Mouse (Mus musculus) layer of hippocampus, adult 2 months (tissue): ENCODE data around the gene St7l. TPM values are rescaled to one million over a fixed set of nuclear protein-coding genes. Genes with fewer than 3 reads are reported as not detected.

ENCODE experiments used
- DNase-seq, 2 experiments: peaks; one replicate each; pipeline ENCODE4 v3.0.0; 2022; ENCODE audit warnings: low spot score in 2 of 2
- H3K27ac ChIP-seq: fragments of 200-600 bp; 2 replicates; pipeline ENCODE4 v1.8.1; 2022
- H3K4me3 ChIP-seq: fragments of 200-600 bp; 2 replicates; pipeline ENCODE4 v1.8.1; 2022; ENCODE audit warnings: mild to moderate bottlenecking
- CTCF ChIP-seq: fragments of 200-600 bp; conservative IDR thresholded peaks from 2 replicates; pipeline ENCODE4 v1.8.1; 2022; ENCODE audit warnings: antibody characterized with exemption, mild to moderate bottlenecking, moderate library complexity
- total RNA-seq, 2 experiments: library from RNA; stranded (reverse); gene quantifications; 2 replicates each; pipeline ENCODE4 v1.2.3; 2021

The St7l gene
- total RNA-seq, 2 experiments from 2014 or later: 34.8 to 40.1 TPM

DNA sequence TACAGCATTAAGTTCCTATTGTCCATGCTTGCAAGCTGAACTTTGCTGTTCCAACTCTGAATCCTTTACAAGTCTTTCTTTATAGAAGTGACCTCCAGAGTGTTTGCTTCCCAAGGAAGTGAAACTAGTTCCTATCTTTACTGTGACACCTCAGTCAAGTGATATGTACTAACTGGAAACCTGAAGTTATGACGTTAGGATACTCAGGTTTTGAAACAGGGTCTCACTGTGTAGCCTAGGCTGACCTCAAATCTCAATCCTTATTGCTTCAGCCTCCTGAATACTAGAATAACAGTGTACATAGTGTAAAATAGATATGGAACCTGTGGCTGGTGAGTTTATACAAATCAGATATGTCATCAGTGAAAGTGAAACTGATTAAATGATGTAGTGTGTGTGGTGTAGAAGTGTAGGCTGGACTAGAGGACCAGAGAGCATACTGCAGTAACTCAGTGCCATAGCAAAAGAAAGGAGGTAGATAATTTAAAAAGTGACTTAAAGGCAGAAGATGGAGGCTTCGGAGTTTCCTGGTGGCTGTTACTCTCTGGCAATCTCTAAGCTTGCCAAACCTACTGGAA lies 74.0 kb downstream of the St7l start:
- Histone ChIP-seq H3K4me3 (no peak overlapping the region), H3K27ac (no peak overlapping the region)
- no peak for TF ChIP-seq CTCF

DNA sequence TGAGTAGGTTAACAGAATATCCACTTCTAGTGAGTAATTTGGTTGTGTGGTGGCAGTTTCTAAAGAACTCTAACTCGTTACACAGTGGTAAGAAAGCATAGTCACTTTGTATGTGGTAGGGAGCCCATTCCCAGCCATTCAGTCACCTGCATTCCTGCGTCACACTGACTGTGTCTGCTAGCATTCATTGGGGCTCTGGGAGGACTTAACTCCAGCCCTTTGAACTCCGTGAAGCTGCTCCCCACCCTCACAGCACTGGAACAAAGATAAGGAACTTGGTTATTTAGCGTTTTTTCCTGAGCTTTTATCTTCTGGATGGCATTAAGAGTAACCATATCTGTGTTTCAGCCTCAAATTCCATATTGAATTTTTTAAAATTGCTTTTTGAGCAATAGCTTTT lies 74.5 kb downstream of the St7l start:
- H3K4me3 ChIP-seq: no peak overlapping the region
- no peak overlapping the region for H3K27ac ChIP-seq
- no peak for TF ChIP-seq CTCF
- DNase-seq: no peak

More for the DNA sequence above, 74.0 kb downstream of the St7l start:
- no peak for DNase-seq

DNA sequence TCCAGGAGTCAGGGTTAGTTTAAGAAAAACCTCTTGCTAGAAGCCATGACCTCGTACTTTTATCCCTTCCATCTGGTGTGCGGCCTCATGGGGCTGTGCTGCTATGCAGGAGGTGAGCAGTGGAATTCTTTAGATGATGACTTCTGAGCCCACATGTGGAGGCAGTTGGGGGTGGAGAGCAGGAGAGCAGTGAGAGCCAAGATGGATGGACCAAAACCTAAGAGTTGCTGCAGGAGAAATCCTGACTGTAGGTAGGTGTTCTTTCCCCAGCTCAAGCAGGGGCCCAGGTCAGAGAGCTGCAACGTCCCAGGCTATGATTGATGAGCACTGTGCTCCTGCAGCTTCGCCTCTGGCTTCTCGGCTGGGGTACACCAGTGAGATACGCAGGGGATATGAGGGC lies 76.9 kb downstream of the St7l start:
- no peak for TF ChIP-seq CTCF
- no peak overlapping the region for H3K4me3 ChIP-seq
- H3K27ac ChIP-seq: no peak overlapping the region
- no peak for DNase-seq

DNA sequence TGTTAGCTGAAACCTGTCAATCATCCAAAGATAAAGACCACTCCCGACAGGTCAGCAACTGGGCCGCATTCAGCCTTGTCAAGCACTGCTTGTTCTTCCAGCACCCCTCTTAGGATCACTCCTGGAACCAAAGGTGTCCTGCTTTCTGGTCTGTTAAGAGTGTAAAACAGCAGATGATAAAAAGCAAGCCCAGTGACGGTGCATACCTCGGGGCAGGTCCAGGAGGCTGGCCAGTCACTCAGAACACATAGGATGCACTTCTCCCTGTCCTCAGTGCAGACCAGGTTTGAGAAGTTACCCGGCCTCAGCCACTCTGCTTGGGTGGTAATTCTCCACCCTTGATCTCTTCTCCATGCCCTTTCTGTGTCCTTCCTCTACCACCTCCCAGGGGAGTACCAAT lies 78.9 kb downstream of the St7l start:
- DNase-seq: no peak

DNA sequence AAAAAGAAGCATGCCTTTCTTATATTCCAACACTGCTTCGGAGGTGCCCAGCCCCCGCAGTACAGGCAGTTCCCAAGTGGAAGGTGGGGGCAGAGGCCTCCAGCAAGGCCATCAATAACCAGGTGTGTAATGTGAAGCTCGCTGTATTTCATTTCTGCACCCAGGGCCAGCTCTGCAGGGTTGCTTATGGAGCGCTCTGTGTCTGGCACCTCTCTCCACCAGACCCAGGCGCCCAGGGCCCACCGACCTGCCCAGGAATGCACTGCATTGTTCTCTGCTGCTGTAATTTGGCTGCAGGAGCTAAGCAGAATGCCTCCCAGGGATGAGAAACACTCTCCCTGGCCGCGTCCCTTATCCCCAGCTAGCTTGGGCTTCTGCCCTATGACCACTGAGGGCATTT lies 79.5 kb downstream of the St7l start:
- TF ChIP-seq CTCF: no peak
- no peak overlapping the region for H3K27ac ChIP-seq
- H3K4me3 ChIP-seq: no peak overlapping the region
- DNase-seq: no peak

More for the DNA sequence above, 78.9 kb downstream of the St7l start:
- Histone ChIP-seq H3K4me3 (no peak overlapping the region), H3K27ac (no peak overlapping the region)
- no peak for TF ChIP-seq CTCF

DNA sequence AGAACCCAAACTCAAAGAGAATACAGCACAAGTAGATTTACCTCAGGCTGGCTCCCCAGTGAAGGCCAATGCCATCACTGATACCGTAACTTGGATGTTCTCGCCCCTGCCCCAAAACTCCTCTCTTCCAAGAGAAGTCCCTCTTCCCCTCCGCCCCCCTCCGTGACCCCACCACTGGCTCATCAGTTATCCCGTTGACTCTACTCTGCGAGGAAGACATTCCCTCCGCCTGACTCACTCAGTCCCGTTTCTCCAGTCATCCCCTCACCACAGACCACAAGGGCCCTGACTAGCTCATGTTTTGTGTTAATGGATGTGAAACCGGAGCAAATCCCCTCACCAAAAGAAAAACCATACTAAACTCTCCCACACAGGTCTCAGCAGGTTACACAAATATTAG lies 81.1 kb downstream of the St7l start:
- Histone ChIP-seq H3K4me3 (no peak overlapping the region), H3K27ac (no peak overlapping the region)
- DNase-seq: no peak
- TF ChIP-seq CTCF: no peak

DNA sequence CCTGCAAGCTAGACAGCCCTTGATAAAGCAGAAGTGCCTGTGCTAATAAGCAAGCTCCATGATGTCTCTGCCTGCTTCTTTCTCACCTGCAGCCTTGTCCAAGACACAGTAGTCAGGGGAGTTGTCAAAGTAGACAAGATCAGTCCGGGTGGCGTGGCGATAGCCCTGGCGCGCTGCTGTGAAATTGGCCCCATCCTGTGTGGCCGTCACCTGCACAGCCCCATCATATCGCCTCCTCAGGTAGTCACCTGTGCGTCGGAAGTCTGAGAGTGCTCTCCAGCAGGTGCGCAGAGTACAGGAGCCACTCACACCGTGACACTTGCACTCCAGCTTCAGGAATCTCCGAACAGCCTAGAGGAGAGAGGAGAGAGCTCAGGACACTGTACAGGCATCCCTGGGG lies 87.1 kb downstream of the St7l start:
- TF ChIP-seq CTCF: no peak
- no peak for DNase-seq

DNA sequence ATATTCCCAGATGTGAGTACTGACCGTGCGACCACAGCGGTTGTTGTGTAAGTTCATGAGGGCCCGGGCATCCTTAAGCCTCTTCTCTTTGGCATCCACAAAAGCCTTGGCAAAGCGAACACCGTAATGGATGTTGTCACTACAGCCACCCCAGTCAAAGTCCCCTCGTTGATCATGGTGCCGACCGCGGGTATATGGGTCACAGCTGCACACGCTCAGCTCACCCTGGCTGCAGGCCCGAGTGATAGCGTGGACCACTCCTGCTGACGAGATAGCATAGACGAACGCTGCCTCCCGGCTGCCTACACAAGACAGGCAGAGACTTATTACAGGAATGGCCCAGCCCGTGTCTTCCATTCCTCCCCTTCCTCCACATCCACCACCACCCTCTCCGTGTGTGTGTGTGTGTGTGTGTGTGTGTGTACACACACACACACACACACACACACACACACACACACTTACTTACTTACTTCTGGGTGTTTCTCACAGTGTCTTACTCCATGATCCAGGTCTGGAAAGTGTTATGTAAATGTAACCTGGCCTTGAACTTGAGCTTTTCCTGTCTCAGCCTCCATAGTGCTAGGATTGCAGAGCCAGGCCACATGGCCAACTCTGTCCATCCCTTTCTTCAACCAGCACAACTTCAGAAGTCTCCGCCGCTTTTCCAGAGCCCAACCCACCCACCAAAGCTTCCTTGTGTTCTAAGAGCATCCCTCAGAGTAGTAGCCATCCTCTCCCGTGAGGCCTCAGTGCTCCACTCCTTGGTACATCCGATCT lies 89.3 kb downstream of the St7l start:
- DNase-seq: no peak
- no peak overlapping the region for H3K4me3 ChIP-seq
- TF ChIP-seq CTCF: no peak

More for the DNA sequence above, 87.1 kb downstream of the St7l start:
- no peak overlapping the region for H3K27ac ChIP-seq
- no peak overlapping the region for H3K4me3 ChIP-seq

DNA sequence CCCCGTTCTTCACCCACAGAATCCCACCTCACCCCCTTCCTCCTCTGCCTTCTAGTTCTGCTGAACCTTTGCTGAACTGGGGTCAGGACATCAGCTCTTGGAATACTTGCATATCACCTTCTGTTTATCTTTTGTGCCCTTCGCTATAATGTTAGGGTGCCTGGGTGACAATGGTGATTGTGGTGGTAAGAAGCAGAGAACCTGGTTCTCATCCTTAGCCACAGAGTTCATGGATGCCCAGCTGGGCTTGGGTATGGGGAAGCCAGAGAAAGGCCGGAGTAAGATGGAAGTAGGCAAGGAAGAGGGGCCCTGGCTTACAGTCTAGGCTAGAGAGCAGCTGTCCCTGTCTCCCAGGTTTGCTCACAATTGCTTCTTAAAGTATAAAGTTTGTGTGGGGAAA lies 90.3 kb downstream of the St7l start:
- Histone ChIP-seq H3K4me3 (no peak overlapping the region), H3K27ac (no peak overlapping the region)
- TF ChIP-seq CTCF: no peak
- no peak for DNase-seq

More for the DNA sequence above, 89.3 kb downstream of the St7l start:
- no peak overlapping the region for H3K27ac ChIP-seq

DNA sequence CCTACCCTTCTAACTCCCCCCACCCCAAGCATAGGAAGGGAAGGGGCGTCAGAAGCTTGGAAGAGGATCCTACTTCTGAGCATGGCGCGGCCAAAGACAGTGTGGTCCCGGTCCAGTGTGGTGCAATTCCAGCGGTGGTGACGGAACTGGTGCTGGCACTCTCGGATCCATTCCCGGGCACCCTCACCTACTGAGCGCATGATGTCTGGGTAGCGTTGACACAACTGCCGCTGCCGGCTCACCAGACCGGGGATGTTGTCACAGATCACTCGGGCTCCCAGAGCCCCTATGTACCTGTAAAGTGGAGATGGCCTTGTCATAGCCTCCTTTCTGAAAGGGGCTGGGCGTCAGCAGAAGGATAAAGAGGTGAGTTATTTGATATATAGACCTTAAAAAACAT lies 90.7 kb downstream of the St7l start:
- TF ChIP-seq CTCF: no peak
- no peak overlapping the region for H3K4me3 ChIP-seq
- H3K27ac ChIP-seq: no peak overlapping the region
- no peak for DNase-seq

DNA sequence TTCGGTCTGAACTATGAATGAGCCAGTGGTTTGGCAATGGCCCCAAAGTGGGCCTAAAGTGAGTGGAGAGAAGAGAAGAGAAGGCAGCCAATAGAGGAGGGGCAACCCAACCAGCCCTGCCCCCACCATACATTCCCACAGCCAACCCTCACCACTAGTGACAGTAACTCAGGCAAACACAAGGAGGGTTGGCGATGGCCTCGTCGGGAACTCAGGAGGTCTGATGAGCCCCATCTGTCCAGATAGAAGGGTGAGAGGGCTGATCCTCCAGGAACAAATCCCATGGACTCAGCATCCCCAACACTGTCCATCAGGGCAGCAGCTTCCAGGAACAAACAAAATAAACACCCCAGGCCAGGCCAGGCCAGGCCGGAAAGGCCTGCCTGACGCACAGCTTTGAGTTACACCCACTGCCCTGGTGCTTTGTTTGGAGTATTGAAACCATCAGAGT lies 92.4 kb downstream of the St7l start:
- no peak for TF ChIP-seq CTCF
- no peak for DNase-seq
- no peak overlapping the region for H3K4me3 ChIP-seq
- no peak overlapping the region for H3K27ac ChIP-seq

DNA sequence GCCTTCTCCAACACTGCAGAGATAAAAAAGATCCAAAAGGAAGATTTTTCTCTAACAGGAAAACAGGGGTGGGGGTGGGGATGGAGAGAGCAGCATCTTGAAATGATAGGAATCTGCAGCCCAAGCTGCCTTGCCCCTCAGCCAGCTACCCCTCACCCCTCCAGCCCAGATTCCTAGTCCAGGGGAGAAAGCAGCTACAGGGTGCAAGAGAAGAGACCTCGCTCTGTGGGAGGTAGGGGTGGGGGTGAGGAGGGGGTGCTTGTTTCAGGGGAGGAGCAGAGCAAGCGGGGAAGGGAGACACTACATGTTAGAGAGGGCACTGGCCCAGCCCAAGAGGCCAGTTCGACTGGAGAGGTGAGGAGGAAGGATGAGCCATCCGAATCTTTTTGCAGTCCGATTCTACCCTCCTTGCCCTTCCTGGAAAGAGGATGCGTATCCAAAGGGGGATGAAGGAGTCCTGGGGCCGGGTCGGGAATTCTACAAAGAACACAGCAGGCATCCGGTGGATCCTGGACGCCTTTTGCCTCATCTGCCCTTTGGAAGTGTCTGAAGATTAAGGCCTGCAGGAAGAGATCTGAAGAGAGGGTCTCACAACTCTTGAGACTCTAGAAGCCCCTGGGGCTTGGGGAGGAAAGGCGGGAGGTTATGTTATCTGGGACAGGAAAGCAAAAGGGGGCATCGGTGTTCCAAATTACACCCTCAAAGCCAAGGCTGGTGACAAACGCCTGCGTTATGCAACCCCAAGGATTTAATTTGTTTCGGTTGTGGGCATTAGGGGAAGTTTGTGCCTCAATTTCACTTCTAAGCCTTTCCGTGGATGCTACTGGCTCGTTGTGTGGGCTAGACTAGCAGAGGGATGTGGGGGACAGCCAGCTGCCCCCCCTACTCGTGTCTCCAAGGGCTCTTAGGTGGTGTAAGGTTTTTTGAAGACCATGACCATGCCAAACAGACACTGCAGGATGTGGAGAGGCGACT lies 96.5 kb downstream of the St7l start:
- Histone ChIP-seq H3K27ac (no peak overlapping the region), H3K4me3 (no peak overlapping the region)
- no peak for TF ChIP-seq CTCF
- DNase-seq: no peak
